Mouse (Mus musculus) midbrain, embryonic 14.5 days (tissue): ENCODE measurements around the gene Dock8. TPM values are rescaled to one million over a fixed set of nuclear protein-coding genes. Genes with fewer than 3 reads are reported as not detected.

Experiments
- polyA plus RNA-seq: library from polyadenylated mRNA; unstranded; fragments of >200 nt; fragmentation: Nextera tagmentation; extraction: Ambion mirVana; gene quantifications from 2 replicates; pipeline ENCODE4 v1.2.1, GENCODE M21; 2014

Dock8 gene
- polyA plus RNA-seq, 1 experiment from 2014 or later: 0.41 TPM

Other genes with a start within 250 kb of the Dock8 start
- 0.91 and 1.3 TPM in 2 replicates for gene Pgm5, start 137.7 kb upstream of the Dock8 start, polyA plus RNA-seq
- 252 and 283 TPM in 2 replicates for gene Gm10053, start 123.8 kb upstream of the Dock8 start, polyA plus RNA-seq
- gene Foxd4, start 98.3 kb upstream of the Dock8 start, polyA plus RNA-seq: not detected in 2 replicates
- gene Cbwd1, start 37.9 kb upstream of the Dock8 start, polyA plus RNA-seq: 12.5 and 15.0 TPM in 2 replicates
- 4.6 and 4.7 TPM in 2 replicates for gene Kank1, start 237.4 kb downstream of the Dock8 start, polyA plus RNA-seq